Mouse (Mus musculus): ENCODE measurements at regions not wholly inside any gene's neighbourhood (a gene's known extent, or its start where the extent isn't known, plus 50 kb on each side); places are given as distances from the start of the nearest gene placed in this dataset.

DNA sequence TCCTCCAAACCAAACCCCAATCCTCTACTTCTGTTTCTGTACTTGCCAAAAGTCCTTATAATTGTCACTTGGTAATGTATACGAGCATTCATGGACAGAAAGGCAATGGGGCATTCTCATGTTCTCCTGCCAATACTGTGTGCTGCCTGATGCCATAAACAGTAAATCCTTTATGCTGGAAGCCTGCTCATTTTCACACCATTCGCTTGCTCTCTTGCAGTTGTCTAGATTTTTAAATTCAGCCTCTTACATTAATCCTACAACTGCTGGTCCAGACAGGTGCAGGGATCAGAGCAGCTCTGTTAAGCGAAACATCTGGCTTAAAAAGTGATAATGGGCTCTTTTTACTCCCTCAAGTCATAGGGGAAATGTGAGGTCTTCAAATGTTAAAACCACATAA, 152.9 kb upstream of the Vgll2 start:
- TF ChIP-seq CTCF (conservative IDR thresholded peaks at IDR 0.05; ENCODE audit: insufficient read depth, insufficient read length, low read depth, low read length) (no peak), POLR2A (IDR thresholded peaks at IDR 0.05; ENCODE audit: low read depth, low read length) (no peak)

Data from kidney, adult 2 months (tissue).